ENCODE assay signal across 17 mouse cellular contexts in the genomic region with DNA sequence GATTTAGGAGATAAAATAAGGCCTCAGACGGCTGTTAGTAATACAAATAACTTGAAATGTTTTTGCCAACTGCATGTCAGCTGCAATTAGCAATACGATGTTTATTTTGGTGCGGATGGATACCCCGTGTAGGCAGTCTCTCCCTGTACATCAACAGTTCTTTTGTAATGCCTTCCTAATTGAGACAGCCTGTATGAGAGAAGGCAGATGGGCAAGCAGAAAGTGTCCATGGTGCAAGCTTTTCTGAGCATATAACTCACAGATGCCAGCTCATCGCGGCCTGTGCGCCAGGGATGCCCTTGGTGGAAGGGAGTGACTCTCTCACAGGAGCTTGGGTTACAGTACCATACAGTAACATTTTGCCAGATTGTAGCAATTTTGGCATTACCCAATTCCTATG.
DNase-seq lines count a peak whose midpoint lies in the region; ATAC-seq lines count a peak whose summit lies in the region.
"Had no signal": no experiment of that assay in that cellular context is flagged by ENCODE, and none has a peak within 500 bp of the region (broad histone marks: within the 10 kb centered on the region; RNA-seq: fewer than 3 reads in every experiment).

No protein-coding gene starts in this region.

- 59% methylated on average over 7 of the region's 7 CpGs for WGBS in embryonic facial prominence, embryonic 14.5 days
- WGBS in embryonic facial prominence, embryonic 10.5 days, result 81% methylated on average over 7 of the region's 7 CpGs

- peak; percentile 30; the same call in 1 of the 2 replicates for ATAC-seq in embryonic facial prominence, embryonic 14.5 days (ENCODE audit: low read depth)

- DNase-seq in embryonic facial prominence, embryonic 14.5 days (ENCODE audit: low spot score), result peak; percentile 26
- no peak for DNase-seq in embryonic facial prominence, embryonic 10.5 days (ENCODE audit: low spot score)
- peak; percentile 16 to 19 for DNase-seq in left cerebral cortex, postnatal 25 days (ENCODE audit: low spot score in 2 of 2)
- no peak for DNase-seq in left cerebral cortex, adult 11 months (ENCODE audit: low spot score)
- DNase-seq in layer of hippocampus, adult 9-11 months, result peak; percentile 65
- DNase-seq in right cerebral cortex, postnatal 4 days, result peak; percentile 13
- no peak for DNase-seq in ovary, adult 18-20 months (ENCODE audit: low spot score)
- no peak for DNase-seq in heart, postnatal 14 days
- DNase-seq: adrenal gland, adult 8-10 months; gastrocnemius, postnatal 36 days; kidney, postnatal 10 days; lung, postnatal 14 days; thymus, postnatal 25 days had no signal

- H3K27ac ChIP-seq in embryonic facial prominence, embryonic 14.5 days (replicated peaks; ENCODE audit: low read depth, low read length), result no peak overlapping the region
- H3K27ac ChIP-seq in embryonic facial prominence, embryonic 10.5 days (replicated peaks), result no peak overlapping the region
- H3K27ac ChIP-seq: liver, embryonic 15.5 days; midbrain, embryonic 12.5 days; stomach, postnatal 0 days had no signal

- H3K4me2 ChIP-seq in embryonic facial prominence, embryonic 14.5 days (ENCODE audit: low read depth, low read length), result no peak overlapping the region
- H3K4me2 ChIP-seq: heart, embryonic 12.5 days; liver, embryonic 15.5 days; midbrain, embryonic 12.5 days had no signal

- no peaks in the 10 kb centered on the region for H3K9me3 ChIP-seq in embryonic facial prominence, embryonic 14.5 days (ENCODE audit: control insufficient read depth, low read length)
- no peaks in the 10 kb centered on the region for H3K9me3 ChIP-seq in embryonic facial prominence, embryonic 10.5 days
- H3K9me3 ChIP-seq: liver, embryonic 15.5 days; midbrain, embryonic 12.5 days had no signal

- no peak overlapping the region for H3K4me3 ChIP-seq in embryonic facial prominence, embryonic 14.5 days (ENCODE audit: low read depth, low read length)
- H3K4me3 ChIP-seq in embryonic facial prominence, embryonic 10.5 days, result no peak overlapping the region
- H3K4me3 ChIP-seq: heart, embryonic 12.5 days; liver, embryonic 15.5 days; midbrain, embryonic 12.5 days had no signal

- no peaks in the 10 kb centered on the region for H3K27me3 ChIP-seq in embryonic facial prominence, embryonic 14.5 days (replicated peaks; ENCODE audit: control insufficient read depth, insufficient read depth, low read length)
- no peaks in the 10 kb centered on the region for H3K27me3 ChIP-seq in embryonic facial prominence, embryonic 10.5 days (replicated peaks; ENCODE audit: low read depth, poor library complexity, severe bottlenecking)
- H3K27me3 ChIP-seq: heart, embryonic 12.5 days; liver, embryonic 15.5 days; midbrain, embryonic 12.5 days had no signal

- no peak overlapping the region for H3K9ac ChIP-seq in embryonic facial prominence, embryonic 14.5 days (ENCODE audit: low read depth, low read length)
- H3K9ac ChIP-seq: heart, embryonic 12.5 days; liver, embryonic 15.5 days; midbrain, embryonic 12.5 days had no signal

- no peaks in the 10 kb centered on the region for H3K4me1 ChIP-seq in embryonic facial prominence, embryonic 14.5 days (ENCODE audit: control insufficient read depth, insufficient read depth, low read length)
- no peaks in the 10 kb centered on the region for H3K4me1 ChIP-seq in embryonic facial prominence, embryonic 10.5 days
- H3K4me1 ChIP-seq: heart, embryonic 12.5 days; liver, embryonic 15.5 days; midbrain, embryonic 12.5 days had no signal

- intact Hi-C loops in left cerebral cortex, postnatal 25 days (cut with DNase I), result no loop called here
- intact Hi-C loops in heart, postnatal 14 days (cut with DNase I), result no loop called here

- H3K36me3 ChIP-seq in embryonic facial prominence, embryonic 14.5 days (ENCODE audit: control insufficient read depth, insufficient read depth, low read length), result no peaks in the 10 kb centered on the region
- H3K36me3 ChIP-seq in embryonic facial prominence, embryonic 10.5 days (replicated peaks), result no peaks in the 10 kb centered on the region
- H3K36me3 ChIP-seq: heart, embryonic 12.5 days; liver, embryonic 15.5 days; midbrain, embryonic 12.5 days had no signal

Comparison
In these comparisons a context has a peak if more than half of its experiments do, and no peak if none do; other contexts are left out.
1. DNase-seq: peak in embryonic facial prominence, embryonic 14.5 days (single experiment), left cerebral cortex, postnatal 25 days (2 of 2), layer of hippocampus, adult 9-11 months (single experiment) and right cerebral cortex, postnatal 4 days (single experiment); none in embryonic facial prominence, embryonic 10.5 days (single experiment), left cerebral cortex, adult 11 months (single experiment), ovary, adult 18-20 months (single experiment) and heart, postnatal 14 days (0 of 2).